Mouse (Mus musculus): ENCODE data around the gene Tbrg4. TPM values are rescaled to one million over a fixed set of nuclear protein-coding genes. Genes with fewer than 3 reads are reported as not detected.

Gene Tbrg4
- polyA plus RNA-seq, 1 experiment from 2014 or later: 37.9 TPM

- H3K36me3 ChIP-seq: peaks cover 57% of the 10 kb centered on the region
- no peak overlapping the region for H3K4me2 ChIP-seq
- no peaks in the 10 kb centered on the region for H3K27me3 ChIP-seq
- H3K4me3 ChIP-seq: no peak overlapping the region
- no peaks in the 10 kb centered on the region for H3K4me1 ChIP-seq
- ATAC-seq (ENCODE audit: borderline replicate concordance, extremely low read depth, low FRiP score, low TSS enrichment): no peak
- H3K27ac ChIP-seq: no peak overlapping the region
- H3K9ac ChIP-seq: no peak overlapping the region
- H3K9me3 ChIP-seq: no peaks in the 10 kb centered on the region
- WGBS: 88% methylated on average over 7 of the region's 7 CpGs
These were observed 38.5 kb downstream of the Tbrg4 start for GRCm38 (mm10) chr11:6587249-6587940.

- 80% methylated on average over 3 of the region's 3 CpGs for WGBS
- ATAC-seq (ENCODE audit: borderline replicate concordance, extremely low read depth, low FRiP score, low TSS enrichment): no peak
- peaks cover 50% of the 10 kb centered on the region for H3K36me3 ChIP-seq
These were observed 39.2 kb downstream of the Tbrg4 start for GRCm38 (mm10) chr11:6586660-6587059.

DNA sequence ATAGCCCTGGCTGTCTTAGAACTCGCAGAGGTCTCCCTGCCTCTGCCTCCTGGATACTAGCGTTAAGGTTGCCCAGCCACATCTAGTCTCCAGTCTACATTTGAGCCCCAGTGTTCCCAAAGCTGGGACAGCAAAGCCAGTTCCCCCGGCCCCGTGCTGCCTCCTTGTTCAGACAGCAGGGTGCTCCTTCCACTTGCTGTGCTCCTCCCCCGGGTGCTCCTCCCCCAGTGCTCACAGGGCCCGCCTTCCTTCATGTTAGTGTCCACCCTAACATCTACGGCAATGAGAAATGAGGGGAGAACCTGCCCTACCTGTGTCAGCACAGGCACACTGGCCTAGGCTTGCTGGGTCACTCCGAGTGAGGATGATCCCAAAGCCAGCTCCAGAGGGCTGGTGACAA lies 40.1 kb downstream of the Tbrg4 start:
- no peak overlapping the region for H3K4me2 ChIP-seq
- peaks cover 41% of the 10 kb centered on the region for H3K36me3 ChIP-seq
- 86% methylated on average over 8 of the region's 8 CpGs for WGBS
- no peaks in the 10 kb centered on the region for H3K4me1 ChIP-seq
- H3K27me3 ChIP-seq: no peaks in the 10 kb centered on the region
- H3K27ac ChIP-seq: no peak overlapping the region
- no peak for ATAC-seq (ENCODE audit: borderline replicate concordance, extremely low read depth, low FRiP score, low TSS enrichment)
- no peak overlapping the region for H3K4me3 ChIP-seq
- H3K9me3 ChIP-seq: no peaks in the 10 kb centered on the region
- no peak overlapping the region for H3K9ac ChIP-seq

More at GRCm38 (mm10) chr11:6586660-6587059, 39.2 kb downstream of the Tbrg4 start:
- H3K27me3 ChIP-seq: no peaks in the 10 kb centered on the region
- H3K4me2 ChIP-seq: no peak overlapping the region
- H3K27ac ChIP-seq: no peak overlapping the region
- H3K4me3 ChIP-seq: no peak overlapping the region
- no peaks in the 10 kb centered on the region for H3K9me3 ChIP-seq
- no peak overlapping the region for H3K9ac ChIP-seq
- H3K4me1 ChIP-seq: no peaks in the 10 kb centered on the region

DNA sequence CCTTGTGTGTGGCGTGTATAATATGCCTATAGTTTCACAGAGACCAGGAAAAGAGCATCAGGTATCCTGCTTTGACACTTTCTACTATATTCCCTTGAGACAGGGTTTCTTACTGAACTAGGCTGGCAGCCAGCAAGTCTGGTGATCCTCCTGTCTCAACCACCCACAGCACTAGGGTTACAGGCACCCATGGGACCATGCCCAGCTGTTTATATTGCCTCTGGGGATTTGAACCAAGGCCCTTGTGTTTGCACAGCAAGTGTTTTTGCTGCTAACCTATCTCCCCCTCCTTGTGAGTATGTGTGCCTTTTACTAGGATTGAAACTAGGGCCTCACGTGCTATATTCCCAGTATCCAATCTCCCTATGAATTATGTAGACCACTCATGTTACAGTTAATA lies 44.3 kb downstream of the Tbrg4 start:
- Histone ChIP-seq H3K4me2 (no peak overlapping the region), H3K27ac (no peak overlapping the region), H3K9ac (no peak overlapping the region), H3K36me3 (peaks cover 14% of the 10 kb centered on the region), H3K9me3 (no peaks in the 10 kb centered on the region), H3K4me1 (no peaks in the 10 kb centered on the region), H3K4me3 (no peak overlapping the region), H3K27me3 (no peaks in the 10 kb centered on the region)
- ATAC-seq (ENCODE audit: borderline replicate concordance, extremely low read depth, low FRiP score, low TSS enrichment): no peak
- 93% methylated on average over 2 of the region's 2 CpGs for WGBS

- Histone ChIP-seq H3K27me3 (no peaks in the 10 kb centered on the region), H3K9ac (no peak overlapping the region), H3K27ac (no peak overlapping the region), H3K9me3 (no peaks in the 10 kb centered on the region), H3K4me2 (no peak overlapping the region), H3K4me1 (no peaks in the 10 kb centered on the region), H3K4me3 (no peak overlapping the region), H3K36me3 (peaks cover 23% of the 10 kb centered on the region)
- 62% methylated on average over 4 of the region's 4 CpGs for WGBS
- no peak for ATAC-seq (ENCODE audit: borderline replicate concordance, extremely low read depth, low FRiP score, low TSS enrichment)
These were observed 45.7 kb downstream of the Tbrg4 start for GRCm38 (mm10) chr11:6580065-6580750.

GRCm38 (mm10) chr11:6579361-6579760 lies 46.5 kb downstream of the Tbrg4 start:
- Histone ChIP-seq H3K4me2 (no peak overlapping the region), H3K4me1 (no peaks in the 10 kb centered on the region), H3K27me3 (no peaks in the 10 kb centered on the region), H3K9me3 (no peaks in the 10 kb centered on the region), H3K27ac (no peak overlapping the region), H3K36me3 (peaks cover 15% of the 10 kb centered on the region), H3K9ac (no peak overlapping the region), H3K4me3 (no peak overlapping the region)
- ATAC-seq (ENCODE audit: borderline replicate concordance, extremely low read depth, low FRiP score, low TSS enrichment): no peak
- WGBS: 88% methylated on average over 7 of the region's 7 CpGs

GRCm38 (mm10) chr11:6576151-6576550 lies 49.7 kb downstream of the Tbrg4 start:
- ATAC-seq (ENCODE audit: borderline replicate concordance, extremely low read depth, low FRiP score, low TSS enrichment): no peak
- Histone ChIP-seq H3K4me2 (no peak overlapping the region), H3K9ac (no peak overlapping the region), H3K4me3 (no peak overlapping the region), H3K9me3 (no peaks in the 10 kb centered on the region), H3K4me1 (no peaks in the 10 kb centered on the region), H3K36me3 (peaks cover 30% of the 10 kb centered on the region), H3K27me3 (no peaks in the 10 kb centered on the region), H3K27ac (no peak overlapping the region)
- 84% methylated on average over 3 of the region's 3 CpGs for WGBS

DNA sequence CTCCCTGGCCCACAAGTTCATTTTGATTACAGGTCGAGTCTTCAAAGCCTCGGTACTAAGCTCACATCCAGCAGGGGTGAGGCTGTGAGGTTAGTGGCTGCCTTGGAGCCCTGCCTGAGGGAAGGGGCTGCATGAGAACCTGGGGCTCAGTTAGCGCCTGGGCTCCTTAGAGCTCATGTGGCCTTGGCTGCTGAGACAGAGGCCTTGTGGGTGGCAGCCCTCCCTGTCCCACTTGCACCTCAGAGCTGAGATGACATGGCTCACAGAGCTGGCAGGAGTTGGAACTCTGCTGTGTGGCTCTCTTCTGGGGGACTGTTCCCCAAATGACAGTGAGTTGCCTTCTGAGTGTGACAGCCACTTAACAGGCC lies 56.5 kb downstream of the Tbrg4 start:
- ATAC-seq (ENCODE audit: borderline replicate concordance, extremely low read depth, low FRiP score, low TSS enrichment): no peak

GRCm38 (mm10) chr11:6568584-6569409 lies 57.1 kb downstream of the Tbrg4 start:
- 50% methylated on average over 11 of the region's 11 CpGs for WGBS
- H3K4me3 ChIP-seq: no peak overlapping the region
- no peaks in the 10 kb centered on the region for H3K27me3 ChIP-seq
- peaks cover 17% of the 10 kb centered on the region for H3K36me3 ChIP-seq
- H3K9me3 ChIP-seq: no peaks in the 10 kb centered on the region
- H3K4me1 ChIP-seq: peaks cover 12% of the 10 kb centered on the region
- ATAC-seq (ENCODE audit: borderline replicate concordance, extremely low read depth, low FRiP score, low TSS enrichment): peak; percentile 39; the same call in 1 of the 2 replicates
- no peak overlapping the region for H3K9ac ChIP-seq
- no peak overlapping the region for H3K4me2 ChIP-seq
- H3K27ac ChIP-seq: 0 out of 2 replicates have a peak overlapping the region, but pooled peaks have one; percentile 22

More for the DNA sequence above, 56.5 kb downstream of the Tbrg4 start:
- Histone ChIP-seq H3K27ac (no peak overlapping the region), H3K4me1 (peaks cover 12% of the 10 kb centered on the region), H3K9ac (no peak overlapping the region), H3K27me3 (no peaks in the 10 kb centered on the region), H3K9me3 (no peaks in the 10 kb centered on the region), H3K4me3 (no peak overlapping the region), H3K4me2 (no peak overlapping the region), H3K36me3 (peaks cover 18% of the 10 kb centered on the region)
- WGBS: 43% methylated on average over 3 of the region's 3 CpGs

- H3K4me1 ChIP-seq: peaks cover 12% of the 10 kb centered on the region
- H3K27me3 ChIP-seq: no peaks in the 10 kb centered on the region
- 59% methylated on average over 8 of the region's 8 CpGs for WGBS
- ATAC-seq (ENCODE audit: borderline replicate concordance, extremely low read depth, low FRiP score, low TSS enrichment): no peak
- H3K36me3 ChIP-seq: peaks cover 10% of the 10 kb centered on the region; the same call in 1 of the 2 replicates
- H3K27ac ChIP-seq: no peak overlapping the region
- H3K4me2 ChIP-seq: no peak overlapping the region
- H3K4me3 ChIP-seq: no peak overlapping the region
- no peak overlapping the region for H3K9ac ChIP-seq
- no peaks in the 10 kb centered on the region for H3K9me3 ChIP-seq
These were observed 57.9 kb downstream of the Tbrg4 start for GRCm38 (mm10) chr11:6567951-6568350.

DNA sequence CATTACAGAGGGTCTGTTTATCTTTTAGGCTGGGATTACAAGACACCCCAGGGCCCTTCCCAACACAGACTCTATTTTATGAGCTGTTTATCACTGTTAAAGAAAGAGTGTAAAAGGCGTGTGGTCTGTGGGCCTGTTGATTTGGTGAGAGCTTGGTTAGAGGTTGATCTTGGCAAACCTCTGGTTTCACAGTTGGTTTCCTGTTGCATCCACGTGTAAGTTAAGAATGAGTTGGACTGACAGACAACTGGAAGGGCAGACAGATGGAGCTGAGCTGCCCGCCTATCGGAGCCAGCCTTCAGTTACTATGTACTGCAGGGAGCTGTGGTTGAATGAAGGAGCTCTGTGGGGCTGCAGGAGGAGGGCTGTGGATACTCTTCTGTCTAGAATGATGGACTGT lies 59.4 kb downstream of the Tbrg4 start:
- H3K27me3 ChIP-seq: no peaks in the 10 kb centered on the region
- 72% methylated on average over 4 of the region's 4 CpGs for WGBS
- no peak overlapping the region for H3K27ac ChIP-seq
- no peak for ATAC-seq (ENCODE audit: borderline replicate concordance, extremely low read depth, low FRiP score, low TSS enrichment)
- H3K4me3 ChIP-seq: no peak overlapping the region
- H3K4me2 ChIP-seq: no peak overlapping the region
- peaks cover 12% of the 10 kb centered on the region for H3K4me1 ChIP-seq
- no peak overlapping the region for H3K9ac ChIP-seq
- H3K36me3 ChIP-seq: peaks cover 5% of the 10 kb centered on the region; the same call in 1 of the 2 replicates
- H3K9me3 ChIP-seq: no peaks in the 10 kb centered on the region

Data from lung, embryonic 15.5 days (tissue).